Mouse (Mus musculus) midbrain, embryonic 13.5 days (tissue): ENCODE measurements at regions not wholly inside any gene's neighbourhood (a gene's known extent, or its start where the extent isn't known, plus 50 kb on each side); places are given as distances from the start of the nearest gene placed in this dataset.

Experiments
- ATAC-seq: fragments of 200-750 bp; cut with Nextera tagmentation; 2 replicates; pipeline ENCODE4 v1.8.0; 2017; ENCODE audit warnings: mild to moderate bottlenecking, moderate TSS enrichment, moderate library complexity
- H3K27ac ChIP-seq: fragments of 300-500 bp; sonication (generic); 2 replicates; pipeline ENCODE4 v1.5.1; 2015; ENCODE audit warnings: inconsistent platforms, mild to moderate bottlenecking, moderate library complexity
- H3K27me3 ChIP-seq: fragments of 300-500 bp; sonication (generic); 2 replicates; pipeline ENCODE4 v1.6.1; 2015; ENCODE audit warnings: mild to moderate bottlenecking, inconsistent platforms
- H3K36me3 ChIP-seq: fragments of 300-500 bp; sonication (generic); 2 replicates; pipeline ENCODE4 v1.6.1; 2015; ENCODE audit warnings: mild to moderate bottlenecking, inconsistent platforms
- H3K4me1 ChIP-seq: fragments of 300-500 bp; sonication (generic); replicated peaks from 2 replicates; pipeline ENCODE4 v1.6.1; 2015; ENCODE audit warnings: inconsistent platforms
- H3K4me2 ChIP-seq: fragments of 300-500 bp; sonication (generic); replicated peaks from 2 replicates; pipeline ENCODE4 v1.6.1; 2015; ENCODE audit warnings: moderate library complexity, mild to moderate bottlenecking, inconsistent platforms
- H3K4me3 ChIP-seq: fragments of 300-500 bp; sonication (generic); replicated peaks from 2 replicates; pipeline ENCODE4 v1.5.1; 2015; ENCODE audit warnings: mild to moderate bottlenecking, inconsistent platforms
- H3K9ac ChIP-seq: fragments of 300-500 bp; sonication (generic); replicated peaks from 2 replicates; pipeline ENCODE4 v1.6.1; 2015; ENCODE audit warnings: mild to moderate bottlenecking, inconsistent platforms
- H3K9me3 ChIP-seq: fragments of 300-500 bp; sonication (generic); 2 replicates; pipeline ENCODE4 v1.6.1; 2016; ENCODE audit warnings: mild to moderate bottlenecking, inconsistent platforms
- WGBS: fragments of 180-500 bp; shearing (Covaris S2); methylation state at CpG from one replicate; pipeline ENCODE4 v1.1.7; 2015; 5-methylcytosine and 5-hydroxymethylcytosine counted together

- Histone ChIP-seq H3K36me3 (no peaks in the 10 kb centered on the region), H3K27me3 (no peaks in the 10 kb centered on the region), H3K4me3 (no peak overlapping the region), H3K9ac (no peak overlapping the region), H3K27ac (no peak overlapping the region), H3K4me2 (no peak overlapping the region), H3K4me1 (no peaks in the 10 kb centered on the region), H3K9me3 (no peaks in the 10 kb centered on the region; the same call in 1 of the 2 replicates)
- ATAC-seq, result no peak
- WGBS, result 85% methylated on average over 10 of the region's 10 CpGs
Measured at GRCm38 (mm10) chr14:105532168-105532745, 273.9 kb downstream of the Ndfip2 start.

GRCm38 (mm10) chr14:105528107-105528506, 269.7 kb downstream of the Ndfip2 start:
- H3K4me2 ChIP-seq, result no peak overlapping the region
- no peaks in the 10 kb centered on the region for H3K36me3 ChIP-seq
- no peaks in the 10 kb centered on the region for H3K9me3 ChIP-seq
- H3K9ac ChIP-seq, result no peak overlapping the region
- ATAC-seq, result no peak
- H3K27ac ChIP-seq, result no peak overlapping the region
- no peaks in the 10 kb centered on the region for H3K4me1 ChIP-seq
- H3K4me3 ChIP-seq, result no peak overlapping the region
- H3K27me3 ChIP-seq, result no peaks in the 10 kb centered on the region
- 91% methylated on average over 6 of the region's 6 CpGs for WGBS

- H3K4me1 ChIP-seq, result no peaks in the 10 kb centered on the region
- no peaks in the 10 kb centered on the region for H3K36me3 ChIP-seq
- ATAC-seq, result no peak
- 93% methylated on average over 4 of the region's 4 CpGs for WGBS
- no peak overlapping the region for H3K4me3 ChIP-seq
- H3K27ac ChIP-seq, result no peak overlapping the region
- no peak overlapping the region for H3K9ac ChIP-seq
- H3K4me2 ChIP-seq, result no peak overlapping the region
- no peaks in the 10 kb centered on the region for H3K27me3 ChIP-seq
- no peaks in the 10 kb centered on the region for H3K9me3 ChIP-seq
Measured at GRCm38 (mm10) chr14:105523849-105524248, 265.5 kb downstream of the Ndfip2 start.

- no peaks in the 10 kb centered on the region for H3K36me3 ChIP-seq
- WGBS, result 75% methylated on average over 1 of the region's 1 CpGs
- H3K9me3 ChIP-seq, result no peaks in the 10 kb centered on the region
- no peak overlapping the region for H3K4me2 ChIP-seq
- H3K4me3 ChIP-seq, result no peak overlapping the region
- no peaks in the 10 kb centered on the region for H3K4me1 ChIP-seq
- H3K9ac ChIP-seq, result no peak overlapping the region
- H3K27ac ChIP-seq, result no peak overlapping the region
- no peaks in the 10 kb centered on the region for H3K27me3 ChIP-seq
- ATAC-seq, result no peak
Measured at GRCm38 (mm10) chr14:105522279-105522678, 263.9 kb downstream of the Ndfip2 start.

GRCm38 (mm10) chr14:105518706-105519105, 260.3 kb downstream of the Ndfip2 start:
- no peak overlapping the region for H3K4me3 ChIP-seq

GRCm38 (mm10) chr14:105514413-105514812, 256.0 kb downstream of the Ndfip2 start:
- H3K9me3 ChIP-seq, result no peaks in the 10 kb centered on the region
- H3K27ac ChIP-seq, result no peak overlapping the region
- H3K9ac ChIP-seq, result no peak overlapping the region
- WGBS, result 74% methylated on average over 9 of the region's 9 CpGs
- H3K36me3 ChIP-seq, result no peaks in the 10 kb centered on the region
- H3K4me3 ChIP-seq, result no peak overlapping the region
- no peak for ATAC-seq
- H3K4me2 ChIP-seq, result no peak overlapping the region
- no peaks in the 10 kb centered on the region for H3K4me1 ChIP-seq
- H3K27me3 ChIP-seq, result no peaks in the 10 kb centered on the region

More at GRCm38 (mm10) chr14:105518706-105519105, 260.3 kb downstream of the Ndfip2 start:
- H3K27me3 ChIP-seq, result no peaks in the 10 kb centered on the region
- H3K36me3 ChIP-seq, result no peaks in the 10 kb centered on the region
- WGBS, result 55% methylated on average over 7 of the region's 7 CpGs
- no peak overlapping the region for H3K27ac ChIP-seq
- no peak for ATAC-seq
- H3K4me2 ChIP-seq, result no peak overlapping the region
- no peaks in the 10 kb centered on the region for H3K4me1 ChIP-seq
- no peak overlapping the region for H3K9ac ChIP-seq
- no peaks in the 10 kb centered on the region for H3K9me3 ChIP-seq

- ATAC-seq, result peak; percentile 70; the same call in 1 of the 2 replicates
- no peaks in the 10 kb centered on the region for H3K4me1 ChIP-seq
- H3K9me3 ChIP-seq, result no peaks in the 10 kb centered on the region
- H3K9ac ChIP-seq, result no peak overlapping the region
- no peak overlapping the region for H3K4me2 ChIP-seq
- H3K36me3 ChIP-seq, result no peaks in the 10 kb centered on the region
- WGBS, result 75% methylated on average over 12 of the region's 12 CpGs
- H3K27ac ChIP-seq, result no peak overlapping the region
- no peak overlapping the region for H3K4me3 ChIP-seq
- no peaks in the 10 kb centered on the region for H3K27me3 ChIP-seq
Measured at GRCm38 (mm10) chr14:105512914-105513677, 254.7 kb downstream of the Ndfip2 start.

GRCm38 (mm10) chr14:105511826-105512225, 253.5 kb downstream of the Ndfip2 start:
- Histone ChIP-seq H3K36me3 (no peaks in the 10 kb centered on the region), H3K9me3 (no peaks in the 10 kb centered on the region), H3K9ac (no peak overlapping the region), H3K4me3 (no peak overlapping the region), H3K4me2 (no peak overlapping the region), H3K4me1 (no peaks in the 10 kb centered on the region), H3K27ac (no peak overlapping the region), H3K27me3 (peaks cover 4% of the 10 kb centered on the region; the same call in 1 of the 2 replicates)
- 90% methylated on average over 4 of the region's 4 CpGs for WGBS
- no peak for ATAC-seq

- Histone ChIP-seq H3K27ac (no peak overlapping the region), H3K4me2 (no peak overlapping the region), H3K4me3 (no peak overlapping the region), H3K9me3 (no peaks in the 10 kb centered on the region), H3K27me3 (peaks cover 5% of the 10 kb centered on the region; the same call in 1 of the 2 replicates), H3K9ac (no peak overlapping the region), H3K36me3 (no peaks in the 10 kb centered on the region), H3K4me1 (no peaks in the 10 kb centered on the region)
- WGBS, result 89% methylated on average over 3 of the region's 3 CpGs
- ATAC-seq, result no peak
Measured at GRCm38 (mm10) chr14:105511135-105511534, 252.8 kb downstream of the Ndfip2 start.

- Histone ChIP-seq H3K9me3 (no peaks in the 10 kb centered on the region), H3K4me2 (no peak overlapping the region), H3K9ac (no peak overlapping the region), H3K4me3 (no peak overlapping the region), H3K4me1 (peaks cover 24% of the 10 kb centered on the region), H3K27ac (no peak overlapping the region), H3K36me3 (no peaks in the 10 kb centered on the region), H3K27me3 (peaks cover 26% of the 10 kb centered on the region)
- WGBS, result 71% methylated on average over 4 of the region's 4 CpGs
- ATAC-seq, result no peak
Measured at GRCm38 (mm10) chr14:105505261-105505660, 246.9 kb downstream of the Ndfip2 start.

GRCm38 (mm10) chr14:105504376-105504775, 246.0 kb downstream of the Ndfip2 start:
- H3K36me3 ChIP-seq, result no peaks in the 10 kb centered on the region
- H3K4me2 ChIP-seq, result no peak overlapping the region
- no peak for ATAC-seq
- no peaks in the 10 kb centered on the region for H3K9me3 ChIP-seq
- peaks cover 33% of the 10 kb centered on the region for H3K4me1 ChIP-seq
- H3K9ac ChIP-seq, result no peak overlapping the region
- peaks cover 26% of the 10 kb centered on the region for H3K27me3 ChIP-seq
- WGBS, result 88% methylated on average over 3 of the region's 3 CpGs
- H3K4me3 ChIP-seq, result no peak overlapping the region
- no peak overlapping the region for H3K27ac ChIP-seq

GRCm38 (mm10) chr14:105503806-105504205, 245.4 kb downstream of the Ndfip2 start:
- H3K27ac ChIP-seq, result no peak overlapping the region
- H3K9me3 ChIP-seq, result no peaks in the 10 kb centered on the region
- no peaks in the 10 kb centered on the region for H3K36me3 ChIP-seq
- no peak overlapping the region for H3K4me2 ChIP-seq
- no peak for ATAC-seq
- peaks cover 26% of the 10 kb centered on the region for H3K27me3 ChIP-seq
- H3K9ac ChIP-seq, result no peak overlapping the region
- H3K4me3 ChIP-seq, result no peak overlapping the region
- WGBS, result 75% methylated on average over 5 of the region's 5 CpGs
- H3K4me1 ChIP-seq, result peaks cover 37% of the 10 kb centered on the region
